Mouse (Mus musculus) liver, postnatal 0 days (tissue): ENCODE measurements around the gene Unc79.

Source experiments
- CTCF ChIP-seq: sonication (generic); IDR thresholded peaks from 2 replicates; pipeline ENCODE4 v1.5.1; 2016; ENCODE audit warnings: antibody characterized with exemption, low read depth
- EP300 ChIP-seq: IDR thresholded peaks from 2 replicates; pipeline ENCODE4 v1.6.1; 2016; ENCODE audit warnings: antibody characterized with exemption, low read depth, mild to moderate bottlenecking

DNA sequence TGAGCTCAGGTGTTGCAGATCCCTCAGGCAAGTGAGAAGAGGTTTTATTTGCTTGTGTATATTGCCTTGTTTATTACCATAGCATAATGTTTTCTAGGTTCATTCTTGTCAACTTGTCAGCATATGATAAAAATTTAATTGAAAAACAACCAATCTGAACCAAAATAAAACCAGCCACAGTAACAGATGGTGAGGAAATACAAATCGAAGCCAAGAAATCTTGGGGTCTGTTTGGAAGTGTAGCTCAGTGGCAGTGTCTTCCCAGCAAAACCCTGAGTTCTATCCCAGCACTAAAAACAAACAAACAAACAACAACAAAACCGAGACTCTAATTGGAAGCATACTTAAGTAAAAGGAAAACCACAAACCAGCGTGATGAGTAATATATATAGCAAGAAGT is 131.4 kb downstream of the Unc79 start:
- TF ChIP-seq CTCF (no peak), EP300 (no peak)
